Mouse (Mus musculus) liver, embryonic 11.5 days (tissue): ENCODE data around the gene Ptpn13. TPM values are rescaled to one million over a fixed set of nuclear protein-coding genes. Genes with fewer than 3 reads are reported as not detected.
A peak's percentile ranks its signal among the peaks of the same experiment; 100 is the strongest.

ENCODE experiments used
- ATAC-seq: fragments of 200-750 bp; cut with Nextera tagmentation; replicated peaks from 2 replicates; pipeline ENCODE4 v1.8.0; 2017; ENCODE audit warnings: moderate number of reproducible peaks, mild to moderate bottlenecking, moderate TSS enrichment, moderate library complexity; ENCODE audit not compliant: low FRiP score
- DNase-seq: peaks from one replicate; pipeline ENCODE4 v3.0.0-alpha.2; 2017; ENCODE audit warnings: low spot score
- H3K27ac ChIP-seq: fragments of 300-500 bp; sonication (generic); 2 replicates; pipeline ENCODE4 v1.5.1; 2014; ENCODE audit warnings: mild to moderate bottlenecking, low read depth, low read length, control low read depth
- H3K27me3 ChIP-seq: fragments of 300-500 bp; sonication (generic); replicated peaks from 2 replicates; pipeline ENCODE4 v1.6.1; 2014; ENCODE audit warnings: low read length, mixed read lengths; ENCODE audit not compliant: control insufficient read depth, insufficient read depth
- H3K36me3 ChIP-seq: fragments of 300-500 bp; sonication (generic); 2 replicates; pipeline ENCODE4 v1.6.1; 2014; ENCODE audit warnings: mild to moderate bottlenecking, low read length, moderate library complexity, mixed read lengths; ENCODE audit not compliant: control insufficient read depth, insufficient read depth
- H3K4me1 ChIP-seq: fragments of 300-500 bp; sonication (generic); replicated peaks from 2 replicates; pipeline ENCODE4 v1.6.1; 2014; ENCODE audit warnings: low read length, mixed read lengths; ENCODE audit not compliant: control insufficient read depth, insufficient read depth
- H3K4me2 ChIP-seq: fragments of 300-500 bp; sonication (generic); 2 replicates; pipeline ENCODE4 v1.6.1; 2014; ENCODE audit warnings: mild to moderate bottlenecking, control low read depth, moderate library complexity
- H3K4me3 ChIP-seq: fragments of 300-500 bp; sonication (generic); 2 replicates; pipeline ENCODE4 v1.5.1; 2014; ENCODE audit warnings: low read depth, low read length, control low read depth
- H3K9ac ChIP-seq: fragments of 300-500 bp; sonication (generic); 2 replicates; pipeline ENCODE4 v1.6.1; 2014; ENCODE audit warnings: low read depth, low read length, control low read depth
- H3K9me3 ChIP-seq: fragments of 300-500 bp; sonication (generic); 2 replicates; pipeline ENCODE4 v1.6.1; 2016; ENCODE audit warnings: low read length, inconsistent platforms, mixed read lengths; ENCODE audit not compliant: control insufficient read depth
- WGBS: fragments of 180-500 bp; shearing (Covaris S2); extraction: QIAGEN DNeasy Blood & Tissue Kit; methylation state at CpG from one replicate; pipeline ENCODE4 v1.1.7; 2014; 5-methylcytosine and 5-hydroxymethylcytosine counted together
- polyA plus RNA-seq: library from polyadenylated mRNA; unstranded; fragments of >200 nt; fragmentation: Nextera tagmentation; extraction: Ambion mirVana; gene quantifications from 2 replicates; pipeline ENCODE4 v1.2.1, GENCODE M21; 2014

Gene Ptpn13
- polyA plus RNA-seq, 1 experiment from 2014 or later: 9.5 TPM

GRCm38 (mm10) chr5:103593575-103593974 lies 168.6 kb downstream of the Ptpn13 start:
- Histone ChIP-seq H3K4me2 (no peak overlapping the region), H3K9me3 (no peaks in the 10 kb centered on the region), H3K9ac (no peak overlapping the region), H3K27ac (no peak overlapping the region), H3K27me3 (no peaks in the 10 kb centered on the region), H3K4me1 (no peaks in the 10 kb centered on the region), H3K4me3 (no peak overlapping the region), H3K36me3 (no peaks in the 10 kb centered on the region; the same call in 1 of the 2 replicates)
- DNase-seq (no peak), ATAC-seq (0 out of 2 replicates have a peak, but pooled peaks have one; percentile 23)
- 81% methylated on average over 9 of the region's 9 CpGs for WGBS

- no peaks in the 10 kb centered on the region for H3K27me3 ChIP-seq
- no peak for DNase-seq
- H3K4me1 ChIP-seq: no peaks in the 10 kb centered on the region
- 56% methylated on average over 13 of the region's 13 CpGs for WGBS
- H3K4me3 ChIP-seq: no peak overlapping the region
- H3K9ac ChIP-seq: no peak overlapping the region
- no peaks in the 10 kb centered on the region; the same call in 1 of the 2 replicates for H3K36me3 ChIP-seq
- H3K9me3 ChIP-seq: no peaks in the 10 kb centered on the region
- no peak overlapping the region for H3K27ac ChIP-seq
- no peak overlapping the region for H3K4me2 ChIP-seq
- ATAC-seq: no peak
These were observed 170.6 kb downstream of the Ptpn13 start for GRCm38 (mm10) chr5:103595394-103596226.

- no peak for DNase-seq
- Histone ChIP-seq H3K4me1 (no peaks in the 10 kb centered on the region), H3K9me3 (no peaks in the 10 kb centered on the region), H3K9ac (no peak overlapping the region), H3K27me3 (no peaks in the 10 kb centered on the region), H3K4me2 (no peak overlapping the region), H3K36me3 (no peaks in the 10 kb centered on the region; the same call in 1 of the 2 replicates), H3K27ac (no peak overlapping the region), H3K4me3 (no peak overlapping the region)
- ATAC-seq: no peak
- 82% methylated on average over 14 of the region's 14 CpGs for WGBS
These were observed 171.6 kb downstream of the Ptpn13 start for GRCm38 (mm10) chr5:103596467-103597146.

DNA sequence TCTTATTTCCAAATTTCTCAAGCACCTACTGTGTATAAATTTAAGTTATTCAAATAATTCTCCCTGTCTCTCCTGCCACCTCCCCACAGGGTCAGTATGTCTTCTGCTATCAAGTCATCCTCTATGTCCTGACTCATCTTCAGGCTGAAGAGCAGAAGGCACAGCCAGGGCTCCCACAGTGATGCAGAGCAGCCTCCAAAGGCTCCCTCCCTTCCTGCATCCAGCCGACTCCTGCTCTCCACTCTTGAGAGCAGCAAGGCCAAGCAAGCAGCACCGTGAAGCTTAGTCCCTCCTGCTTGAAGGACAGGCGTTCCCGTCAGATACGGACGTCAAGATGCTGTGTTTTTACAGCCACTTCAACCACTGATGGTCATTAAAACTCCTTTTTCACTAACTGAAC lies 172.6 kb downstream of the Ptpn13 start:
- 67% methylated on average over 6 of the region's 6 CpGs for WGBS
- Histone ChIP-seq H3K4me3 (no peak overlapping the region), H3K36me3 (no peaks in the 10 kb centered on the region; the same call in 1 of the 2 replicates), H3K27ac (no peak overlapping the region), H3K4me2 (no peak overlapping the region), H3K4me1 (no peaks in the 10 kb centered on the region), H3K9ac (no peak overlapping the region), H3K9me3 (no peaks in the 10 kb centered on the region), H3K27me3 (no peaks in the 10 kb centered on the region)
- ATAC-seq: no peak
- DNase-seq: no peak

DNA sequence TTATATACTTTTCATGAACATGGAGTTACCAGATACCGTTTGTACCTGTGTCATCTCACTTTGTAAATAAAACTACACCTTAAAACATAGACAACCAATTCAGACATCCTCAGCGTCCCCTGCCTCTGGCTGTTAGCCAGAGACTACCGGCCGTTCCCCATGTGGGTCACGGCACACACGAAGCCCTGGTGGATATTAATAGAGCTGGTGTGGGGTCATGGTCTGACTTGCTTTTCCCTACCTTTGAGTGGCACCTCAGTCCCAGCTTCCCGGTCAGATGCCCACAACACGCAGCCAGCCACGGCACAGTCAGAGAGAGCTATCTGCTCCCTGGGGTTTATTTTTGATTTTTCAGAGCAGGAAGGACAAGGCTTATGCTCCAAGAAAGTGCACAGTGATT lies 173.3 kb downstream of the Ptpn13 start:
- ATAC-seq: no peak
- no peak for DNase-seq
- no peaks in the 10 kb centered on the region for H3K27me3 ChIP-seq
- WGBS: 87% methylated on average over 9 of the region's 9 CpGs
- H3K27ac ChIP-seq: no peak overlapping the region
- H3K4me3 ChIP-seq: no peak overlapping the region
- H3K36me3 ChIP-seq: no peaks in the 10 kb centered on the region
- no peak overlapping the region for H3K9ac ChIP-seq
- no peaks in the 10 kb centered on the region for H3K9me3 ChIP-seq
- H3K4me2 ChIP-seq: no peak overlapping the region
- no peaks in the 10 kb centered on the region for H3K4me1 ChIP-seq

DNA sequence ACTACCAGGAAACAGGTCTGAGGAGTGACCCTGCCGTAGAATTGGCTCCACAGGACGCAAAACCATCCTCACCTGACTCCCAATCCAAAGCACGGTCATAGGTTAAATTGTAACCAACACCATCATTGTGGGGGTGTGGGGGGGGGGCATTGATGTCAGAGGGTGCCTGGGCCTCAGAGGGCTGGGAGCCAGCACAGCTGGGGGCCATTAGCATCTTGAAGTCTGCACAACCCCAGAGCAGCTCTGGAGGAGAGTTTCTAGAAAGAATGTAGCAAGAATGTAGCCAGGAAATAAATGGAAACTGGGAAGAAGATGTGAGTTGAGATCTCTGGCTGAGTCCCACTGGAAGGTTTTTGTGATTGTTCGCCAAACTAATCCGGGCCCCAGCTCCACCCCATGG lies 173.9 kb downstream of the Ptpn13 start:
- 83% methylated on average over 5 of the region's 5 CpGs for WGBS
- no peak overlapping the region for H3K9ac ChIP-seq
- ATAC-seq (no peak), DNase-seq (no peak)
- no peaks in the 10 kb centered on the region for H3K4me1 ChIP-seq
- no peak overlapping the region for H3K27ac ChIP-seq
- no peak overlapping the region for H3K4me2 ChIP-seq
- no peaks in the 10 kb centered on the region for H3K27me3 ChIP-seq
- no peak overlapping the region for H3K4me3 ChIP-seq
- no peaks in the 10 kb centered on the region for H3K9me3 ChIP-seq
- H3K36me3 ChIP-seq: no peaks in the 10 kb centered on the region

GRCm38 (mm10) chr5:103603115-103603893 lies 178.3 kb downstream of the Ptpn13 start:
- ATAC-seq (no peak), DNase-seq (no peak)
- no peaks in the 10 kb centered on the region for H3K27me3 ChIP-seq
- no peaks in the 10 kb centered on the region for H3K4me1 ChIP-seq
- no peak overlapping the region for H3K9ac ChIP-seq
- H3K9me3 ChIP-seq: no peaks in the 10 kb centered on the region
- H3K27ac ChIP-seq: no peak overlapping the region
- 70% methylated on average over 11 of the region's 11 CpGs for WGBS
- no peak overlapping the region for H3K4me3 ChIP-seq
- H3K4me2 ChIP-seq: no peak overlapping the region
- H3K36me3 ChIP-seq: no peaks in the 10 kb centered on the region

DNA sequence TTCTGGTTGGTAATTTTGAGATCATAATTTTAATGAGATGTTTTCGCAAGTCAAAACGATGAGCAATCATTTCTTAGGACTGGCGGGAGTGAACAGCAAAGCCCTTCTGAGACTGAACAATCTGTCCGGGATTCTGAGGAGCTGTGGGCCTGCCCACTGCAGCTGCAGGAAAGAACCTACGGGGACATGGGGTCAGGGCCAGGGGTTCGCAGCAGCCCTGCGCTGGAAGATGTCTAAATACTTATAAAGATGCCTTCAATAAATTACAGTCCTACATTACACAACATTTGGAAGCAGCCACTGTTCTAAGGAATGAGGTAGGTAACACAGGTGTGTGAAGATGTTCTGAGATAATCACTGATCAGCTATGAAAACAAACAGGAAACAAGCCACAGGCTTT lies 180.7 kb downstream of the Ptpn13 start:
- no peaks in the 10 kb centered on the region for H3K27me3 ChIP-seq
- H3K36me3 ChIP-seq: no peaks in the 10 kb centered on the region
- H3K4me1 ChIP-seq: no peaks in the 10 kb centered on the region
- no peaks in the 10 kb centered on the region for H3K9me3 ChIP-seq
- H3K4me2 ChIP-seq: no peak overlapping the region
- H3K27ac ChIP-seq: no peak overlapping the region
- ATAC-seq (no peak), DNase-seq (no peak)
- H3K9ac ChIP-seq: no peak overlapping the region
- H3K4me3 ChIP-seq: no peak overlapping the region
- WGBS: 82% methylated on average over 7 of the region's 7 CpGs
